Mouse (Mus musculus) left cerebral cortex, adult 9 months (tissue): ENCODE measurements around the gene Eva1b.
"Not testable (repeated sequence)": the region's sequence is repeated elsewhere in the genome, so short reads cannot be mapped to it uniquely, and the experiment has no call there.

ENCODE experiments used
- DNase-seq, 2 experiments: peaks; one replicate each; pipeline ENCODE4 v3.0.0; 2022; ENCODE audit warnings: low spot score in 2 of 2

Gene Eva1b

GRCm38 (mm10) chr4:126155869-126156268 is 8.3 kb downstream of the Eva1b start:
- DNase-seq = no peak

- DNase-seq = no peak
Measured at GRCm38 (mm10) chr4:126156617-126157016, 9.1 kb downstream of the Eva1b start.

- no peak for DNase-seq
Measured at GRCm38 (mm10) chr4:126157562-126157961, 10.0 kb downstream of the Eva1b start.

GRCm38 (mm10) chr4:126159455-126159854 is 11.9 kb downstream of the Eva1b start:
- no peak for DNase-seq

GRCm38 (mm10) chr4:126160981-126161380 is 13.4 kb downstream of the Eva1b start:
- no peak for DNase-seq

- DNase-seq = no peak
Measured at GRCm38 (mm10) chr4:126161456-126161855, 13.9 kb downstream of the Eva1b start.

GRCm38 (mm10) chr4:126161986-126162385 is 14.4 kb downstream of the Eva1b start:
- DNase-seq = no peak

- DNase-seq = peak; percentile 43 to 81
Measured at GRCm38 (mm10) chr4:126162544-126163066, 15.1 kb downstream of the Eva1b start.

- no peak for DNase-seq
Measured at GRCm38 (mm10) chr4:126163067-126163659, 15.6 kb downstream of the Eva1b start, which contains the start of gene Sh3d21. Sh3d21 (minus strand) TSS chr4:126163491.

GRCm38 (mm10) chr4:126163685-126164084 is 16.1 kb downstream of the Eva1b start:
- DNase-seq = no peak

GRCm38 (mm10) chr4:126165092-126165491 is 17.5 kb downstream of the Eva1b start:
- not testable (repeated sequence) for DNase-seq

- no peak for DNase-seq
Measured at GRCm38 (mm10) chr4:126166084-126166483, 18.5 kb downstream of the Eva1b start.

- DNase-seq = no peak
Measured at GRCm38 (mm10) chr4:126168851-126169250, 21.3 kb downstream of the Eva1b start.

- not testable (repeated sequence) for DNase-seq
Measured at GRCm38 (mm10) chr4:126170737-126171136, 23.2 kb downstream of the Eva1b start.

GRCm38 (mm10) chr4:126173800-126174199 is 26.3 kb downstream of the Eva1b start:
- no peak for DNase-seq

GRCm38 (mm10) chr4:126175980-126176379 is 28.4 kb downstream of the Eva1b start:
- not testable (repeated sequence) for DNase-seq

GRCm38 (mm10) chr4:126181170-126181957 is 33.8 kb downstream of the Eva1b start:
- DNase-seq = peak in 1 of 2 experiments; percentile 48

- no peak for DNase-seq
Measured at GRCm38 (mm10) chr4:126183034-126183433, 35.5 kb downstream of the Eva1b start.

GRCm38 (mm10) chr4:126187096-126187495 is 39.6 kb downstream of the Eva1b start:
- no peak for DNase-seq

- no peak for DNase-seq
Measured at GRCm38 (mm10) chr4:126190636-126191035, 43.1 kb downstream of the Eva1b start.

GRCm38 (mm10) chr4:126194216-126194615 is 46.7 kb downstream of the Eva1b start:
- DNase-seq = no peak

GRCm38 (mm10) chr4:126194916-126195315 is 47.4 kb downstream of the Eva1b start:
- DNase-seq = no peak

GRCm38 (mm10) chr4:126197485-126197884 is 49.9 kb downstream of the Eva1b start:
- DNase-seq = no peak
